Mouse (Mus musculus): ENCODE measurements at regions not wholly inside any gene's neighbourhood (a gene's known extent, or its start where the extent isn't known, plus 50 kb on each side); places are given as distances from the start of the nearest gene placed in this dataset.

GRCm38 (mm10) chr16:24054293-24054692, 65.6 kb upstream of the Bcl6 start:
- no peak for DNase-seq (ENCODE audit: low spot score in 2 of 2)

GRCm38 (mm10) chr16:24053403-24053802, 64.8 kb upstream of the Bcl6 start:
- peak in 1 of 2 experiments; percentile 17 for DNase-seq (ENCODE audit: low spot score in 2 of 2)

GRCm38 (mm10) chr16:24050856-24051640, 62.4 kb upstream of the Bcl6 start:
- DNase-seq (ENCODE audit: low spot score in 2 of 2) = no peak

- no peak for DNase-seq (ENCODE audit: low spot score in 2 of 2)
Measured at GRCm38 (mm10) chr16:24043779-24044178, 55.1 kb upstream of the Bcl6 start.

- DNase-seq (ENCODE audit: low spot score in 2 of 2) = no peak
Measured at GRCm38 (mm10) chr16:24042977-24043376, 54.3 kb upstream of the Bcl6 start.

- no peak for DNase-seq (ENCODE audit: low spot score in 2 of 2)
Measured at GRCm38 (mm10) chr16:24042216-24042615, 53.6 kb upstream of the Bcl6 start.

- no peak for DNase-seq (ENCODE audit: low spot score in 2 of 2)
Measured at GRCm38 (mm10) chr16:24041403-24041802, 52.8 kb upstream of the Bcl6 start.

- DNase-seq (ENCODE audit: low spot score in 2 of 2) = no peak
Measured at GRCm38 (mm10) chr16:24039765-24040164, 51.1 kb upstream of the Bcl6 start.
